Mouse (Mus musculus) embryonic fibroblast, embryonic 13.5 days (primary cell): Measurements from ENCODE around the gene Slc8a2.

ENCODE experiments used
- CTCF ChIP-seq: IDR thresholded peaks from 2 replicates; pipeline ENCODE4 v1.5.1; 2011; ENCODE audit warnings: mild to moderate bottlenecking, control low read depth, low read length, moderate library complexity, borderline replicate concordance; ENCODE audit not compliant: insufficient read depth
- POLR2A ChIP-seq: IDR thresholded peaks from 2 replicates; pipeline ENCODE4 v1.6.1; 2011; ENCODE audit warnings: low read depth, mild to moderate bottlenecking, control low read depth, low read length, moderate library complexity

GRCm38 (mm10) chr7:16174597-16175541 lies 45.2 kb downstream of the Slc8a2 start, which contains the start of gene Meis3:
- peak; percentile 54; the same call in 1 of the 2 replicates for TF ChIP-seq CTCF
- TF ChIP-seq POLR2A = peak; percentile 57
